Mouse (Mus musculus) natural killer cell, adult 2 months (primary cell): ENCODE results near the gene Spata45.

Source experiments
- DNase-seq, 2 experiments: peaks; one replicate each; pipeline ENCODE4 v3.0.0; 2022; ENCODE audit warnings: low spot score in 2 of 2

The Spata45 gene

GRCm38 (mm10) chr1:191041352-191041751 lies 4.9 kb downstream of the Spata45 start:
- DNase-seq: no peak

GRCm38 (mm10) chr1:191042106-191042505 lies 5.7 kb downstream of the Spata45 start:
- DNase-seq: no peak

GRCm38 (mm10) chr1:191042688-191043087 lies 6.2 kb downstream of the Spata45 start:
- DNase-seq: no peak

GRCm38 (mm10) chr1:191045264-191045663 lies 8.8 kb downstream of the Spata45 start:
- DNase-seq: no peak

- DNase-seq: no peak
Observed at GRCm38 (mm10) chr1:191046231-191046824, 9.9 kb downstream of the Spata45 start.

GRCm38 (mm10) chr1:191053555-191053954 lies 17.1 kb downstream of the Spata45 start:
- no peak for DNase-seq

- DNase-seq: no peak
Observed at GRCm38 (mm10) chr1:191054870-191055532, 18.6 kb downstream of the Spata45 start.

- no peak for DNase-seq
Observed at GRCm38 (mm10) chr1:191055533-191055873, 19.1 kb downstream of the Spata45 start.

GRCm38 (mm10) chr1:191057461-191057860 lies 21.0 kb downstream of the Spata45 start:
- DNase-seq: no peak

GRCm38 (mm10) chr1:191062241-191062780 lies 25.9 kb downstream of the Spata45 start:
- no peak for DNase-seq

GRCm38 (mm10) chr1:191062781-191063485 lies 26.5 kb downstream of the Spata45 start, which contains the start of the genes Tatdn3 and Nsl1:
Gene Tatdn3 (minus strand): TSS chr1:191062932.
Gene Nsl1 (plus strand): TSS chr1:191063012.
- DNase-seq: peak; percentile 84 to 87

GRCm38 (mm10) chr1:191063700-191064099 lies 27.3 kb downstream of the Spata45 start:
- DNase-seq: no peak

- no peak for DNase-seq
Observed at GRCm38 (mm10) chr1:191064535-191064934, 28.1 kb downstream of the Spata45 start.

GRCm38 (mm10) chr1:191065188-191065587 lies 28.7 kb downstream of the Spata45 start:
- no peak for DNase-seq

- no peak for DNase-seq
Observed at GRCm38 (mm10) chr1:191068377-191068776, 31.9 kb downstream of the Spata45 start.

GRCm38 (mm10) chr1:191070259-191070658 lies 33.8 kb downstream of the Spata45 start:
- no peak for DNase-seq

- DNase-seq: no peak
Observed at GRCm38 (mm10) chr1:191071613-191072012, 35.2 kb downstream of the Spata45 start.

GRCm38 (mm10) chr1:191072329-191072913 lies 36.0 kb downstream of the Spata45 start:
- no peak for DNase-seq

- peak in 1 of 2 experiments; percentile 36 for DNase-seq
Observed at GRCm38 (mm10) chr1:191073001-191073400, 36.6 kb downstream of the Spata45 start.

- no peak for DNase-seq
Observed at GRCm38 (mm10) chr1:191073486-191073885, 37.0 kb downstream of the Spata45 start.

- DNase-seq: no peak
Observed at GRCm38 (mm10) chr1:191075199-191075883, 38.9 kb downstream of the Spata45 start.

GRCm38 (mm10) chr1:191083230-191083629 lies 46.8 kb downstream of the Spata45 start:
- no peak for DNase-seq
